Mouse (Mus musculus): Measurements from ENCODE around the gene Necab2. TPM values are rescaled to one million over a fixed set of nuclear protein-coding genes. Genes with fewer than 3 reads are reported as not detected.

Gene Necab2
- 0.16 and 0.20 TPM in 2 replicates for polyA plus RNA-seq (2015; fragmentation: Nextera tagmentation; extraction: Ambion mirVana)

GRCm38 (mm10) chr8:119446211-119446989, at the start of gene Necab2:
Gene Necab2 (plus strand): TSS chr8:119446719.
- ATAC-seq (replicated peaks; ENCODE audit: insufficient number of reproducible peaks, insufficient read depth, low FRiP score, low read depth): peak; percentile 19; the same call in 1 of the 2 replicates
- H3K27ac ChIP-seq: no peak within 1 kb of the TSS
- peak within 1 kb of the TSS; percentile 64 for H3K9ac ChIP-seq
- H3K4me3 ChIP-seq: peak within 1 kb of the TSS; percentile 67
- peaks cover 15% of the 10 kb centered on the region for H3K4me1 ChIP-seq (replicated peaks)
- peaks cover 72% of the 10 kb centered on the region for H3K27me3 ChIP-seq
- 3% methylated on average over 26 of the region's 52 CpGs for WGBS
- H3K9me3 ChIP-seq (replicated peaks): no peaks in the 10 kb centered on the region
- peak within 1 kb of the TSS; percentile 100 for H3K4me2 ChIP-seq
- H3K36me3 ChIP-seq: no peaks in the 10 kb centered on the region

- no peak overlapping the region for H3K9ac ChIP-seq
- no peaks in the 10 kb centered on the region for H3K9me3 ChIP-seq (replicated peaks)
- peaks cover 4% of the 10 kb centered on the region; the same call in 1 of the 2 replicates for H3K36me3 ChIP-seq
- H3K27me3 ChIP-seq: no peaks in the 10 kb centered on the region
- ATAC-seq (replicated peaks; ENCODE audit: insufficient number of reproducible peaks, insufficient read depth, low FRiP score, low read depth): no peak
- no peak overlapping the region for H3K27ac ChIP-seq
- H3K4me1 ChIP-seq (replicated peaks): peaks cover 28% of the 10 kb centered on the region
- no peak overlapping the region for H3K4me3 ChIP-seq
- no peak overlapping the region for H3K4me2 ChIP-seq
- WGBS: 85% methylated on average over 9 of the region's 9 CpGs
These were observed 48.0 kb upstream of the Necab2 start for GRCm38 (mm10) chr8:119398558-119398957.

- Histone ChIP-seq H3K27ac (peak overlapping the region; percentile 12), H3K9me3 (replicated peaks) (no peaks in the 10 kb centered on the region), H3K36me3 (peaks cover 5% of the 10 kb centered on the region; the same call in 1 of the 2 replicates), H3K9ac (no peak overlapping the region), H3K4me1 (replicated peaks) (peaks cover 25% of the 10 kb centered on the region), H3K27me3 (no peaks in the 10 kb centered on the region), H3K4me2 (no peak overlapping the region), H3K4me3 (no peak overlapping the region)
- no peak for ATAC-seq (replicated peaks; ENCODE audit: insufficient number of reproducible peaks, insufficient read depth, low FRiP score, low read depth)
- WGBS: 45% methylated on average over 6 of the region's 6 CpGs
These were observed 47.3 kb upstream of the Necab2 start for GRCm38 (mm10) chr8:119399255-119399654.

- no peaks in the 10 kb centered on the region for H3K9me3 ChIP-seq (replicated peaks)
- 81% methylated on average over 9 of the region's 9 CpGs for WGBS
- no peak overlapping the region for H3K27ac ChIP-seq
- no peaks in the 10 kb centered on the region for H3K27me3 ChIP-seq
- ATAC-seq (replicated peaks; ENCODE audit: insufficient number of reproducible peaks, insufficient read depth, low FRiP score, low read depth): no peak
- no peak overlapping the region for H3K4me2 ChIP-seq
- H3K9ac ChIP-seq: no peak overlapping the region
- peaks cover 12% of the 10 kb centered on the region for H3K36me3 ChIP-seq
- no peak overlapping the region for H3K4me3 ChIP-seq
- peaks cover 23% of the 10 kb centered on the region for H3K4me1 ChIP-seq (replicated peaks)
These were observed 46.3 kb upstream of the Necab2 start for GRCm38 (mm10) chr8:119400122-119400671.

GRCm38 (mm10) chr8:119400904-119401303, 45.6 kb upstream of the Necab2 start:
- ATAC-seq (replicated peaks; ENCODE audit: insufficient number of reproducible peaks, insufficient read depth, low FRiP score, low read depth): no peak
- H3K4me3 ChIP-seq: no peak overlapping the region
- peaks cover 12% of the 10 kb centered on the region for H3K36me3 ChIP-seq
- H3K9ac ChIP-seq: no peak overlapping the region
- WGBS: 82% methylated on average over 3 of the region's 3 CpGs
- H3K9me3 ChIP-seq (replicated peaks): no peaks in the 10 kb centered on the region
- H3K4me2 ChIP-seq: no peak overlapping the region
- no peak overlapping the region for H3K27ac ChIP-seq
- no peaks in the 10 kb centered on the region for H3K27me3 ChIP-seq
- H3K4me1 ChIP-seq (replicated peaks): peaks cover 17% of the 10 kb centered on the region

- Histone ChIP-seq H3K27ac (no peak overlapping the region), H3K9ac (no peak overlapping the region), H3K4me1 (replicated peaks) (peaks cover 11% of the 10 kb centered on the region), H3K27me3 (no peaks in the 10 kb centered on the region), H3K9me3 (replicated peaks) (no peaks in the 10 kb centered on the region), H3K36me3 (peaks cover 39% of the 10 kb centered on the region), H3K4me3 (no peak overlapping the region), H3K4me2 (no peak overlapping the region)
- 75% methylated on average over 10 of the region's 10 CpGs for WGBS
- no peak for ATAC-seq (replicated peaks; ENCODE audit: insufficient number of reproducible peaks, insufficient read depth, low FRiP score, low read depth)
These were observed 42.6 kb upstream of the Necab2 start for GRCm38 (mm10) chr8:119403912-119404311.

GRCm38 (mm10) chr8:119404648-119405047, 41.9 kb upstream of the Necab2 start:
- ATAC-seq (replicated peaks; ENCODE audit: insufficient number of reproducible peaks, insufficient read depth, low FRiP score, low read depth): no peak
- Histone ChIP-seq H3K4me3 (no peak overlapping the region), H3K9me3 (replicated peaks) (no peaks in the 10 kb centered on the region), H3K4me2 (no peak overlapping the region), H3K36me3 (peaks cover 46% of the 10 kb centered on the region), H3K4me1 (replicated peaks) (peaks cover 3% of the 10 kb centered on the region; the same call in 1 of the 2 replicates), H3K27ac (no peak overlapping the region), H3K27me3 (no peaks in the 10 kb centered on the region), H3K9ac (no peak overlapping the region)
- 96% methylated on average over 5 of the region's 5 CpGs for WGBS

GRCm38 (mm10) chr8:119408311-119408710, 38.2 kb upstream of the Necab2 start:
- Histone ChIP-seq H3K27me3 (no peaks in the 10 kb centered on the region), H3K4me2 (no peak overlapping the region), H3K9ac (no peak overlapping the region), H3K4me1 (replicated peaks) (peaks cover 7% of the 10 kb centered on the region), H3K36me3 (peaks cover 59% of the 10 kb centered on the region), H3K9me3 (replicated peaks) (no peaks in the 10 kb centered on the region), H3K27ac (no peak overlapping the region), H3K4me3 (no peak overlapping the region)
- 85% methylated on average over 8 of the region's 8 CpGs for WGBS
- no peak for ATAC-seq (replicated peaks; ENCODE audit: insufficient number of reproducible peaks, insufficient read depth, low FRiP score, low read depth)

GRCm38 (mm10) chr8:119412037-119412734, 34.3 kb upstream of the Necab2 start:
- no peak for ATAC-seq (replicated peaks; ENCODE audit: insufficient number of reproducible peaks, insufficient read depth, low FRiP score, low read depth)

GRCm38 (mm10) chr8:119412735-119413498, 33.6 kb upstream of the Necab2 start:
- WGBS: 13% methylated on average over 18 of the region's 18 CpGs
- peak overlapping the region; percentile 48; the same call in 1 of the 2 replicates for H3K9ac ChIP-seq
- H3K9me3 ChIP-seq (replicated peaks): no peaks in the 10 kb centered on the region
- H3K36me3 ChIP-seq: peaks cover 32% of the 10 kb centered on the region
- H3K4me2 ChIP-seq: peak overlapping the region; percentile 58
- H3K4me1 ChIP-seq (replicated peaks): peaks cover 9% of the 10 kb centered on the region
- H3K4me3 ChIP-seq: peak overlapping the region; percentile 29
- peak; percentile 60 for ATAC-seq (replicated peaks; ENCODE audit: insufficient number of reproducible peaks, insufficient read depth, low FRiP score, low read depth)
- H3K27ac ChIP-seq: no peak overlapping the region
- H3K27me3 ChIP-seq: peaks cover 12% of the 10 kb centered on the region

More at GRCm38 (mm10) chr8:119412037-119412734, 34.3 kb upstream of the Necab2 start:
- Histone ChIP-seq H3K4me2 (no peak overlapping the region), H3K36me3 (peaks cover 40% of the 10 kb centered on the region), H3K27ac (no peak overlapping the region), H3K4me1 (replicated peaks) (peaks cover 9% of the 10 kb centered on the region), H3K27me3 (peaks cover 12% of the 10 kb centered on the region), H3K9ac (no peak overlapping the region), H3K9me3 (replicated peaks) (no peaks in the 10 kb centered on the region), H3K4me3 (no peak overlapping the region)
- WGBS: 56% methylated on average over 10 of the region's 10 CpGs

- Histone ChIP-seq H3K9me3 (replicated peaks) (no peaks in the 10 kb centered on the region), H3K4me1 (replicated peaks) (peaks cover 9% of the 10 kb centered on the region), H3K36me3 (peaks cover 25% of the 10 kb centered on the region), H3K27ac (no peak overlapping the region), H3K9ac (no peak overlapping the region), H3K4me3 (no peak overlapping the region), H3K4me2 (no peak overlapping the region), H3K27me3 (peaks cover 12% of the 10 kb centered on the region)
- WGBS: 70% methylated on average over 10 of the region's 10 CpGs
- no peak for ATAC-seq (replicated peaks; ENCODE audit: insufficient number of reproducible peaks, insufficient read depth, low FRiP score, low read depth)
These were observed 32.9 kb upstream of the Necab2 start for GRCm38 (mm10) chr8:119413605-119414004.

Data from heart, embryonic 15.5 days (tissue).